Mouse (Mus musculus) left cerebral cortex, postnatal 36 days (tissue): Measurements from ENCODE around the gene Cdk15. TPM values are rescaled to one million over a fixed set of nuclear protein-coding genes. Genes with fewer than 3 reads are reported as not detected.

Source experiments
- DNase-seq, 2 experiments: peaks; one replicate each; pipeline ENCODE4 v3.0.0; 2021 to 2022; ENCODE audit warnings: low spot score in 2 of 2, mixed read lengths in 1 of 2
- intact Hi-C: fragments of 180-260 bp; cut with DNase I; formaldehyde crosslinking; loops from one replicate; pipeline ENCODE4 v1.15.1; 2025
- total RNA-seq, 2 experiments: library from RNA; stranded (reverse); gene quantifications; 2 replicates each; pipeline ENCODE4 v1.2.3; 2021

Cdk15 gene
- 1 to 10 TPM in 1 of 2 experiments, under 1 TPM in 1; 0.35 to 1.1 TPM for total RNA-seq

DNA sequence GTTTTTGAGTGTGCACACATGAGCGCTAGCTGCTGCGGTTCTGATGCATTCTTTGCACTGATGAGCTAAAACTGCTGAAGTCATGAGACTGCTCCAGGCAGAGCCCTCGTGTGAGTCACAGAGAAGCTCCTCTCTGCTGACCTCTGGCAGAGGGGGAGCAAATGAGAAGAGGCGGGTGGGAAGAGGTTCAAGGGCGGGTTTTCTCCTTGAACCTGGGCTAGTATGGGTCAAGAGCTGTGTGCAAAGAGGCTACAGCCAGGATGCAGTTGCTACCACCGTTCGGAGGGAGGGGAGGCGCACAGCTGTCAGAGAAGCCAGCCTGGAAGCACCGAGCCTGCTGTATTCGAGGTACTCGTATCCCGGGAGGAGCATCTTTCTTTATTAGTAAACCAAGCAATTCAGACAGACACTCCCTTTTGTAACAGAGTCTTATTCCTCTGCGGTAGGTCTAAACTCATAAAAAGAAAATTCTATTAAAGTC lies at the start of gene Cdk15:
TSS of gene Cdk15 (plus strand) at position 156 of the 481 bp plus-strand sequence.
- intact Hi-C loops: no loop called here
- no peak for DNase-seq

GRCm38 (mm10) chr1:59208331-59208730 lies 48.4 kb upstream of the Cdk15 start:
- no peak for DNase-seq
- intact Hi-C loops: no loop called here

- intact Hi-C loops: no loop called here
- DNase-seq: no peak
Observed at GRCm38 (mm10) chr1:59211651-59212050, 45.1 kb upstream of the Cdk15 start.

- intact Hi-C loops: no loop called here
- no peak for DNase-seq
Observed at GRCm38 (mm10) chr1:59212076-59212779, 44.5 kb upstream of the Cdk15 start.

DNA sequence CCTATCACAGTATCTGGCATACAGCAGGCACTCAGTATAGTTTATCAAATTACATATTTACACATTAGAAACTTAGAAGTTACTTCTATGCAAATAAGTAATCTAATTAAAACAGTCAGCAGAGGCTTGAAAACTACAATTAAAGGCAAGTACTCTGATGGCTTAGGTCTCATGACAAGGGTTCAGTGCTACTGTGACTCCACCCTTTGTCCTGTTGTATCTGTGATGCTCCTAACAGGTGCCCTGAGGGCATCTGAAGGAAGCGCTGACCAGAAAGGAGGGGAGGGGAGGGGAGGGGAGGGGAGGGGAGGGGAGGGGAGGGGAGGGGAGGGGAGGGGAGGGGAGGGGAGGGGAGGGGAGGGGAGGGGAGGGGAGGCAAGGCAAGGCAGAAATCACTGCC lies 43.8 kb upstream of the Cdk15 start:
- intact Hi-C loops: no loop called here
- no peak for DNase-seq

DNA sequence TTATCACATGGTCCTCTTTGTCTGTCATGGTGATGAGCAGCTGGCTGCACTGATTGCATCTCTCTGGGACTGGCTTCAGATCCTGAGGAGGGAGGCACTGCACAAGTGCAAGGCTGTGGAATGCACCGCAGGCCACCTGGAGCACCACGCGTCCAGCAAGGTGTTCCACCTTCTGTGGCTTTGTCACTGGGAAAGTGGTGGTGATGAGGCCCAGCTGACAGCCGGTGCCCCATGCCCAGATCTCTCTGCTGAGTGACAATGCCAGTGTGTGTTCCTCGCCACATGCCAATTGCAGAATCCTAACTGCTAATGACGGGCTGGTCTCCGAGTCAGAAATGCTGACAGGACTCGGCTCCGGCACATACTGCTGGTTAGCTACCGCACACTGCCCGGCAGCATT lies 41.3 kb upstream of the Cdk15 start:
- DNase-seq: no peak
- intact Hi-C loops: no loop called here

GRCm38 (mm10) chr1:59220371-59220770 lies 36.3 kb upstream of the Cdk15 start:
- intact Hi-C loops: no loop called here
- DNase-seq: no peak

DNA sequence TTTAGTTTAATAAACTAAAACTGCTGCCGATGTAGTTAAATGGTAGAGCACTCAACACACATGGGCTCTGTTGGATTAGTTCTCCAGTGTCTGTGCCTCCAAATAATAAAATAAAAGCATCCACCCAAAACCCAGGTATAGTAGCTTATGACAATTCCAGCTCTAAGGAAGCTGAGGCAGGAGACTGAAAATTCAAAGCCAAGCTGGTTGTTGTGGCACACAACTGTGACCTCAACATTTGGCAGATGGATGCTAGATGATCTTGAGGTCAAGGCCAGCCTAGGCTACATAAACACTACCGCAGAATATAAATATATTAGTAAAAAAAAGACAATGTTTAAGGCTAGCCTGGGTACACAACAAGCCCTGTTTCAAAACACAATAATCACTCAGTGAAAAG lies 35.1 kb upstream of the Cdk15 start:
- no peak for DNase-seq
- intact Hi-C loops: no loop called here

- intact Hi-C loops: no loop called here
Observed at GRCm38 (mm10) chr1:59222101-59222825, 34.4 kb upstream of the Cdk15 start.

GRCm38 (mm10) chr1:59228552-59228951 lies 28.2 kb upstream of the Cdk15 start:
- DNase-seq: no peak
- intact Hi-C loops: no loop called here

More at GRCm38 (mm10) chr1:59222101-59222825, 34.4 kb upstream of the Cdk15 start:
- DNase-seq: no peak

DNA sequence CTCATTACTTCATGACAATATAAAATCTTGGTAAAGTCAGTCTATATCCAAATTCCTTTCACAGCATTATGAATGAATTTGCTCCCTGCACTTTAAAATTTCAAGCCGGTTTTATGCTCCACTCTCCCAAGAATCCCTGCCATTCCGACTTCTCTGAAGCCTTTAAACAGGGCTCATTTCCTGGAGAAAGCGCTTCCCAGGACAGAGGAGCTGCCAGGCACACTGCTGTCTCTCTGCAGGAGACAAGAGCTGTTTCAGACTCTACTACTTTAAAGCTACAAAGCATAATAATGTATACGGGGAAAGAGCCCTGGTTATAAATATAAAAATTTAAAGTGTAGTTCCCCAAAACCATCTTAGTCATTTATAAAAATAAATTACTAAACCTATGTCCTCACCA lies 27.5 kb upstream of the Cdk15 start:
- intact Hi-C loops: no loop called here
- no peak for DNase-seq

DNA sequence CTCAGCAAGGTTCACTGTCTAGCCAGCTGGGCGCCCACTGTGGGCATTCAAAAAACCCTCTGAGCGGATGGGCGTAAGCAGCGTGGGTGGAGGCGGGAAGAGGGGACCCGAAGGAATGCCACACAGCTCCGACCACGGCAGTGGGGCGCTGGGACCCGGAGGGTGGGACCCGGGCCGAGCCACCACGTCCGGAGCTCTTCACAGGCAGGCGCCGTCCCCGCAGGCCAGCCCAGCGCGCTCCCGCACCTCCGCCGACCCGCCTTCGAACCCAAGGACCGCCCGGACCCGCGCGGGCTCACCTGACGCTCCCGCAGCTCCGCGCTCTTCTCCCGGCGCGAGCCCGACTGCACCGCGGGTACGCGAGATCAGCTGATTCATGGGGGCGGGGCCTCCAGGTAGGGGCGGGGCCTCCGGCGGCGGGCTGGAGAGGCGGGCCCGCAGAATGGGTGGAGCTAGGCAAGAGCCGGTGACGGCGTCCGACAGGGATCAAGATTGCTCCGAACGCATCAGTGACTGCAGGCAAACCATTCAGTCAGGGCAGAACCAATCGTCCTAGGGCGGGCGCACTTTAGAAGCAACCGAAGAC lies 19.8 kb upstream of the Cdk15 start, which contains the start of gene Als2:
TSS of gene Als2 (minus strand) at position 376 of the 586 bp plus-strand sequence.
- intact Hi-C loops: loop anchor here (5.0 kb wide), 1 partner anchor 470 kb away; no protein-coding TSS in a partner anchor
- peak; percentile 98 to 99 for DNase-seq

- DNase-seq: peak; percentile 37 to 65
- intact Hi-C loops: loop anchor here (5.0 kb wide), 1 partner anchor 470 kb away; no protein-coding TSS in a partner anchor
Observed at GRCm38 (mm10) chr1:59237614-59238211, 19.0 kb upstream of the Cdk15 start.

DNA sequence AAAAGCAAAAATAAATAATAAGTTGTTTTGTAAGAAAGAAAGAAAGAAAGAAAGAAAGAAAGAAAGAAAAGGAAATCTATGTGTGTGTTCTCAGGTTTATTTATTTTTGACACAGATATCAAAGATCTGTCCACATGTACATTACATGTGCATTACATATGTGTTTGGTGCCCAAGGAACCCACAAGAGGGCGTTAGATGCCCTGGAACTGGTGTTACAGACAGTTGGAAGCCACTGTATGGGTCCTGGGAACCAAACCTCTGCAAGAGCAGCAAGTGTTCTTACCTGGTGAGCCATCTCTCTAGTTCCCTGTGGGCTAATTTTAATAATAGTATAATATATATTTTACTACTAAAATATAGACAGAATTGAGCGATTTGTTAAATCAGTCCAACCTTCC lies 12.9 kb upstream of the Cdk15 start:
- intact Hi-C loops: no loop called here
- no peak for DNase-seq

GRCm38 (mm10) chr1:59247602-59248001 lies 9.1 kb upstream of the Cdk15 start:
- intact Hi-C loops: loop anchor here (1.0 kb wide), 1 partner anchor 376 kb away; no protein-coding TSS in a partner anchor
- DNase-seq: peak in 1 of 2 experiments; percentile 13

DNA sequence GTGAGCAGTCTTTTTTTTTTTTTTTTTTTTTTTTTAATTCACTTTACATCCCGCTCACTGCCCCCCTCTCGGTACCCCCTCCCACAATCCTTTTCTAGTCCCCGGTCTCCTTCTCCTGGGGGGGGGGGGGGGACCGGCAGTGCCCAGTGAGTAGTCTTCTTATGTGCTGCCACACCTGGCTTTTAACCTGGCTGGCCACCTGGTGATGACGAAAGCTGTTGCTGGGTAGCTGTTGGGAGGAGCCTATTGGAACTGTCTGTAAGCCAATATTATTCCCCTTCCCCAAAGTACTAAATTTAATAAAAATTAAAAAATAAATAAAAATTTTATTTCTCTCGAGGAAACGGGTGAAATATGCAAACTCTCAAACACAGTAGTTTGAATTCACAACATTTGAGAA lies 3.9 kb upstream of the Cdk15 start:
- no peak for DNase-seq
- intact Hi-C loops: no loop called here

GRCm38 (mm10) chr1:59253301-59253909 lies 3.3 kb upstream of the Cdk15 start:
- DNase-seq: no peak
- intact Hi-C loops: no loop called here

DNA sequence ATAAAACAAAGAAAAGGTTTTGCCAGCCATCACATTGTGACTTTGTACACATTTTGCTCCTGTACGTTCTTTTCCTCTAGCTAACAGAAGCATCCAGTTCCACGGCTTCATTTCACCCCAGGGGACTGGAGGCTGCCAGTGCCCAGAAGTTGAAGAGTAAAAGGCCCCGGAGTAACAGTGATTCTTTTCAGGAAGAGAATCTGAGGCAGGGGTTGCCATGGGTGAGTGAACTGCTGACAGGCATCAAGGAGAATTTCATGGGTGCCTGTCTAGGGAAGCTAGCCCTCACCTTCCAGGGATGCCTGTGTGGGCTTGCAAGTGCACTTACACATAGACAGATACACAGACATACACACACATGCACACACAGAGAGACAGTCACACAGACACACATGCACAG lies 1.0 kb downstream of the Cdk15 start:
- intact Hi-C loops: no loop called here
- DNase-seq: no peak

DNA sequence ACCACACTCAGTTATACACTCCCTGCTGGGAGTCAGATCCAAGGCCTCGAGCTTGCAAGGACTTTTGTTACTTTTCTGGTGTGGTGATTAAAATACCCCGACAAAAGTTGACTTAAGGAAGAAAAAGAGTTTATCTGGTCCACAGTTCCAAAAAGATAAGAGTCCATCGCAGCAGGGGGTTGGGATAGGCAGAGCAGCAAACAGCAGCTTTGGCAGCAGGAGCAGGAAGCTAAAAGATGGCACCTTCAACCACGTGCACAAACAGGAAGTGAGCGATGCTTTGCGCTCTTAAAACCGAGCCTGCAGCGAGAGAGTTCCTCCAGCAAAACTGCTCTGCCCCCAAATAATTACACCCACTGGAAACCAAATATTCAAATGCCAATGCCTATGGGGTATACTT lies 12.2 kb downstream of the Cdk15 start:
- DNase-seq: no peak
- intact Hi-C loops: no loop called here

DNA sequence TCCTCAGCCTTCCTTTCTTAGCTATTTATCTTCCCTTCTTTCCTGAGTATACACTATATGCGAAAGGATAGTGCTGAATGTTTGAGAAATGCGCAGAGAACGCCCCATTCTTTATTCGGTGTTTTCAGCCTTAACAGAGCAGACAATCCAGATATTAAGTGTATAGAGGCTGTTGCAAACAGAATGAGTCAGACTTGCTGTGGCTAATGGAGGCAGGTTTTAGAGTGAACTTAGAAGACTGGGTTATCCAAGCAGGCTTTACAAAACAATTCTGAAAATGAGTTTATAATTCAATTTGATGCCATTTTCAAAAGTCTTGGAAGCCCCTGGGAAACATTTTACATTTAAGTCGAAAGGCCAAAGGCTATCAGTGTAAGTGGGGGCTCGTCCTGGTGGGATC lies 12.8 kb downstream of the Cdk15 start:
- no peak for DNase-seq
- intact Hi-C loops: no loop called here
